Mouse (Mus musculus) stomach, postnatal 0 days (tissue): Measurements from ENCODE around the gene Olfr6.

Experiments used
- CTCF ChIP-seq: IDR thresholded peaks from 2 replicates; pipeline ENCODE4 v1.5.1; 2016; ENCODE audit warnings: antibody characterized with exemption, low read depth, mild to moderate bottlenecking, moderate library complexity
- EP300 ChIP-seq: optimal IDR thresholded peaks from 2 replicates; pipeline ENCODE3; 2016; ENCODE audit warnings: antibody characterized with exemption

DNA sequence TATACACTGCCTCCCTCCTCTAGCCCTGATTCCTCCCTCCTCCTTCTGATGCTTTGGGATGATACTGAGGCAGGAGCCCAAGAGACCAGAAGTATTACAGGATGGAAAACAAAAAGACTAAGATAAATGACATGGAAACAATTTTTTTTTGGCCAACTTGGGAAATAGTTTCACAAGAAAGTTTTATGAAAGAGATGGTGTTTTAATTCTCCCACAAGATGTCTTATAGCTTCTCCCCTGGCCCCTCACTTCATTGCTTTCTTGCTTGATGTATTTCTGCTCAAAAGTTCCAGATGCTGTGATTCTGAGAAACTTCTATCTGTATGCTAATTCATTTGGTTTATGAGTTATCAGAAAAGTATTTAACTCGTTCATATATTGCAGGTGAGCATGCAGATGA is 42.2 kb upstream of the Olfr6 start, which contains the start of gene Olfr2:
- TF ChIP-seq CTCF (no peak), EP300 (no peak)
